Mouse (Mus musculus): ENCODE results near the gene Fasl. TPM values are rescaled to one million over a fixed set of nuclear protein-coding genes. Genes with fewer than 3 reads are reported as not detected.
A peak's percentile ranks its signal among the peaks of the same experiment; 100 is the strongest.

The Fasl gene
- polyA plus RNA-seq, 1 experiment from 2014 or later: not detected

DNA sequence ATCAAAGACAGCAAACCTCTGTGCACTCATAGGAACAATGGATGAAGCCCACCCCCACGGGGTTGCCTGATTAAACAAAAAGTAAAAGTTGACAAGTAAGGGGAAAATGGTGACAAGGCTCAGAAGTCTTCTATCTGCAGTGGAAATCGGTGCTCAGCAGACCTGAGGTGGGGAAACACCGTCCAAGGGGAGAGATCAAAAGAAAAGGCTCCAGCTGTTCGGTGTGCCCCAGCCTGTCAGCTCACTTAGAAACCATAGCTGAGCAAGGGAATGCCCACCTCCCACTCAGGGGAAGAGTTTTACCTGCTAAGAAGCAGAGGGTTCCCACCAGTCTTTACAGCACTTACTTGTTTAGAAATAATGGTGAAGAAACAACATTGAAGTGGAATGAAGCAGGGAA, 26.7 kb downstream of the Fasl start:
- no peak for ATAC-seq (ENCODE audit: insufficient read depth)
- no peak for DNase-seq
- 23% methylated on average over 4 of the region's 4 CpGs for WGBS

DNA sequence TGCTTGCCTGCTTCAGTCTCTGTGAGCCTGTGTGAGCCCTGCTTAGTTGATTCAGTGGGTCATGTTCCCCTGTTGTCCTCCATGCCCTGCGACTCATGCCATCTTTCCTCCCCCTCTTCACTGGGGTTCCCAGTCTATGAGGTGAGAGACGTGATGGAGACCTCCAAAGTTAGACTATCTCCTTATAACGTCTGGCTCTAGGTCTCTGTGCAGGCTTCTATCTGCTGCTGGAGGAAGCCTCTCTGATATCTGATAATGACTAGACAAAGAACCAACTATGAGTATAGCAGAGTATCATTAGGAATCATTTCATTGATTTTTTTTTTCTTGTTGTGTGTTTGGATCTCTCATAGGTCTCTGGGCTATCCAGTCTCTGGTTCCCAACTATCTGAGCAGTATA, 31.7 kb downstream of the Fasl start:
- Histone ChIP-seq H3K4me2 (no peak overlapping the region), H3K27me3 (ENCODE audit: insufficient read depth, low read length) (no peaks in the 10 kb centered on the region), H3K4me1 (ENCODE audit: insufficient read depth) (no peaks in the 10 kb centered on the region), H3K36me3 (ENCODE audit: insufficient read depth) (no peaks in the 10 kb centered on the region), H3K9me3 (ENCODE audit: low read depth, low read length) (no peaks in the 10 kb centered on the region), H3K27ac (ENCODE audit: low read depth) (no peak overlapping the region), H3K4me3 (ENCODE audit: low read depth, low read length) (no peak overlapping the region), H3K9ac (no peak overlapping the region)
- 80% methylated on average over 3 of the region's 3 CpGs for WGBS
- DNase-seq (no peak), ATAC-seq (ENCODE audit: insufficient read depth) (no peak)
- no peak for TF ChIP-seq CTCF (IDR thresholded peaks at IDR 0.05; ENCODE audit: low read depth)

More for the DNA sequence above, 26.7 kb downstream of the Fasl start:
- Histone ChIP-seq H3K9ac (no peak overlapping the region), H3K9me3 (ENCODE audit: low read depth, low read length) (no peaks in the 10 kb centered on the region), H3K4me2 (no peak overlapping the region), H3K27me3 (ENCODE audit: insufficient read depth, low read length) (no peaks in the 10 kb centered on the region), H3K27ac (ENCODE audit: low read depth) (no peak overlapping the region), H3K36me3 (ENCODE audit: insufficient read depth) (no peaks in the 10 kb centered on the region), H3K4me1 (ENCODE audit: insufficient read depth) (no peaks in the 10 kb centered on the region), H3K4me3 (ENCODE audit: low read depth, low read length) (no peak overlapping the region)
- no peak for TF ChIP-seq CTCF (IDR thresholded peaks at IDR 0.05; ENCODE audit: low read depth)

DNA sequence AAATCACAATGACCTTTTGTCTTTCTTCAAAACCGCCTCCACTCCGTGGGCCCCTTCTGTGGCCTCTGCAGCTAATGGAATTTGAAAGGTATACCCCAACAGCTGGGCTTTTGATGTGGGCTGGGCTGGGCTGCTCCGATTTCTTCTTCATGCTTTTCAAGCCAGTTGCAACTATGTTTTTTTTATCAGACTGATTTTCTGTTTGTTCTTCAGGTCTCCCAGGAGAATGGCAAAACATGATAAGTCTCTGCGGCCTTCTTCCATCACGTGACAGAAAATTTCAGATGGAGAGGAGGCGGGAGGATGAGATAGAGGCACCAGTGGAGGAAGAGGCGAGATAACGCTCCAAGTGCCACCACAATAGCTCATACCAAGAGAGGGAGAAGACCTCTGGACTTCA, 37.0 kb downstream of the Fasl start:
- H3K36me3 ChIP-seq (ENCODE audit: insufficient read depth): no peaks in the 10 kb centered on the region
- H3K27ac ChIP-seq (ENCODE audit: low read depth): no peak overlapping the region
- no peak for DNase-seq
- 47% methylated on average over 8 of the region's 8 CpGs for WGBS
- TF ChIP-seq CTCF (IDR thresholded peaks at IDR 0.05; ENCODE audit: low read depth): no peak
- no peaks in the 10 kb centered on the region for H3K9me3 ChIP-seq (ENCODE audit: low read depth, low read length)
- H3K4me1 ChIP-seq (ENCODE audit: insufficient read depth): no peaks in the 10 kb centered on the region
- no peaks in the 10 kb centered on the region for H3K27me3 ChIP-seq (ENCODE audit: insufficient read depth, low read length)
- H3K9ac ChIP-seq: no peak overlapping the region
- ATAC-seq (ENCODE audit: insufficient read depth): no peak
- no peak overlapping the region for H3K4me3 ChIP-seq (ENCODE audit: low read depth, low read length)
- no peak overlapping the region for H3K4me2 ChIP-seq

DNA sequence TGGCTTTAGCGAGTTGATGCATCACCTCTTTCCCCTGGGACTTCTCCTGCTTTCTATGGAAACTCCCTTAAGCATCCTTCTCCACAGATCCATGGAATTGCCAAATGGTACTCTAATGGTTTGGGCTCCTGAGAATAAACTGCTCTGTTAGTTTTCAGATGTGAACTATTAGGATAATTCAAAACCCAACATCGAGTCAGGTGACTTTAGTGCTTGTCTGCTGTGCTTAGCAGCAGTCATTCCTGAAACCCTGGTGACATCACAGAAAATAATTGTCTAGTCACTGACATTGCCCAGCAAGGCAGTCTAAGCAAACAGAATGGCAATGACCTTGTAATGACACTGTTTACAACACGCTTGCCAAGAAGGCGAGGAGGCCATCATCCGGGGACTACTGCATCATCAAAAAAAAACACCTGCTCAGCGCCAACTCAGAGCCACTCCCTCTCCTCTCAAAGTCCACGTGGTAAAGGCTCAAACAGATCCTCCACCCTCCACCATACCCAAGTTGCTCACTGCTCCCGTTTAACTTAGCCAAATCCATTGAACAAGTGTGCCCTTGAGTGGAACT, 37.7 kb downstream of the Fasl start:
- no peak overlapping the region for H3K4me3 ChIP-seq (ENCODE audit: low read depth, low read length)
- no peaks in the 10 kb centered on the region for H3K27me3 ChIP-seq (ENCODE audit: insufficient read depth, low read length)
- no peaks in the 10 kb centered on the region for H3K36me3 ChIP-seq (ENCODE audit: insufficient read depth)
- ATAC-seq (ENCODE audit: insufficient read depth) (no peak), DNase-seq (no peak)
- H3K4me2 ChIP-seq: no peak overlapping the region
- 54% methylated on average over 8 of the region's 8 CpGs for WGBS
- H3K9ac ChIP-seq: no peak overlapping the region
- no peak overlapping the region for H3K27ac ChIP-seq (ENCODE audit: low read depth)
- H3K4me1 ChIP-seq (ENCODE audit: insufficient read depth): no peaks in the 10 kb centered on the region
- H3K9me3 ChIP-seq (ENCODE audit: low read depth, low read length): no peaks in the 10 kb centered on the region
- TF ChIP-seq CTCF (IDR thresholded peaks at IDR 0.05; ENCODE audit: low read depth): no peak

DNA sequence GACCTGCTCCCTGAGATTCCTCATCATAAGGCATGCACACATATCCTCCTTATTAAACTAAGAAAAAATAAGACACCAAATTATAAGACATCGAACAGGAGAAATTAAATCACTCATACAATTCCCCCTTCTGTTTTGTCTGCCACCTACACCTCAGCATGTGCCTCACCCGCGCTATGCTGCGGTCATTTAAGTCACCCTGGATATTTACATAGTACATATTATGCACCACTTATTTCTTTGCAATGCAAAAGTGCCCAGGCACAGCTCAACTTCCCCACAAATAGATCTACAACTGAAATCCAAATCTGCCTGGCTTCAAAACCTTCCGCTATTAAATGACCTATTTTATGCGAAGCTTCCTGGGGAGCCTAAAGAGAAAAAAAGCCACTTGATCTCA, 39.6 kb downstream of the Fasl start:
- Histone ChIP-seq H3K4me2 (no peak overlapping the region), H3K27me3 (ENCODE audit: insufficient read depth, low read length) (no peaks in the 10 kb centered on the region), H3K36me3 (ENCODE audit: insufficient read depth) (no peaks in the 10 kb centered on the region), H3K27ac (ENCODE audit: low read depth) (no peak overlapping the region), H3K9me3 (ENCODE audit: low read depth, low read length) (no peaks in the 10 kb centered on the region), H3K9ac (no peak overlapping the region), H3K4me3 (ENCODE audit: low read depth, low read length) (no peak overlapping the region), H3K4me1 (ENCODE audit: insufficient read depth) (no peaks in the 10 kb centered on the region)
- whole genome bisulfite sequencing: 78% methylated on average over 6 of the region's 6 CpGs
- DNase-seq (no peak), ATAC-seq (ENCODE audit: insufficient read depth) (no peak)
- TF ChIP-seq CTCF (IDR thresholded peaks at IDR 0.05; ENCODE audit: low read depth): no peak

DNA sequence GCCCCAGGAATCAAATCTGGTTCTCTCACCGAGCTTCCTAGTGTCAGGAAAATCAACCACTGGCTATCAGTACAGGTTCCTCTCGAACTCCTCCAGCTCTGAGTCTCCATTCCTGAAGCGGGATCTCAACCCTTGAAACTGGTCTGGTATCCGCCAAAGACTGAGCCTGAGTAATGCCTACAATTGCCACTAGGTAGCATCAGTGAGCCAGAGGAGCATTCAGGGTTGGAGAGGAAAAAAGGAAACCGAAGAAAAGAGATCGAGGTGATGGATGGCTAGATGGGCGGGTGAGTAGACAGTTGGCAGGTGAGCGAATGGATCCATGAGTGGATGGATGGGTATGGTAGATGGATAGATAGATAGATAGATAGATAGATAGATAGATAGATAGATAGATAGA, 40.2 kb downstream of the Fasl start:
- Histone ChIP-seq H3K27me3 (ENCODE audit: insufficient read depth, low read length) (no peaks in the 10 kb centered on the region), H3K9ac (no peak overlapping the region), H3K4me3 (ENCODE audit: low read depth, low read length) (no peak overlapping the region), H3K9me3 (ENCODE audit: low read depth, low read length) (no peaks in the 10 kb centered on the region), H3K36me3 (ENCODE audit: insufficient read depth) (no peaks in the 10 kb centered on the region), H3K4me1 (ENCODE audit: insufficient read depth) (no peaks in the 10 kb centered on the region), H3K27ac (ENCODE audit: low read depth) (no peak overlapping the region), H3K4me2 (no peak overlapping the region)
- DNase-seq: peak; percentile 78
- ATAC-seq (ENCODE audit: insufficient read depth): 0 out of 2 replicates have a peak, but pooled peaks have one; percentile 33
- peak; percentile 89 for TF ChIP-seq CTCF (IDR thresholded peaks at IDR 0.05; ENCODE audit: low read depth)
- 23% methylated on average over 8 of the region's 8 CpGs for WGBS

DNA sequence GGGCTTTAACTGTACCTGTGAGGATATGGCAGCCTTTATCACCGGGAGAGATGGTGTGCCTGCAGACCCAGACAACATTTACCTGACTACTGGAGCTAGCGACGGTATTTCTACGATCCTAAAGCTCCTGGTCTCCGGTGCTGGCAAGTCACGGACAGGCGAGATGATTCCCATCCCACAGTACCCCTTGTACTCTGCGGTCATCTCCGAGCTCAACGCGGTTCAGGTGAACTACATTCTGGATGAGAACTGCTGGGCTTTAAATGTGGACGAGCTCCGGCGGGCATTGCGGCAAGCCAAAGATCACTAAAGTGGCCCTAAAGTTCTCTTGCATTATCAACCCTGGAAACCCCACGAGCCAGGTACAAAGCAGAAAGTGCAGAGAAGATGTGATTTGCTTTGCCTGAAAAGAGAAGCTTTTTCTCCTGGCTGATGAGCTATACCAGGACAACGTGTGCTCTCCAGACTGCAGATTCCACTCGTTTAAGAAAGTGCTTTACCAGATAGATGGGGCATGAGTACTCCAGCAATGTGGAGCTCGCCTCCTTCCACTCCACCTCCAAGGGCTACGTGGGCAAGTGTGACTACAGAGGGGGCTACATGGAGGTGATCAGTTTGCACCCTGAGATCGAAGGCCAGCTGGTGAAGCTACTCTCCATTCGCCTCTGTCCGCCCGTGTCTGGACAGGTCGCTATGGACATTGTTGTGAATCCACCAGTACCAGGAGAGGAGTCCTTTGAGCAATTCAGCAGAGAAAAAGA, 41.6 kb downstream of the Fasl start:
- 76% methylated on average over 25 of the region's 25 CpGs for WGBS
- H3K27ac ChIP-seq (ENCODE audit: low read depth): no peak overlapping the region
- H3K27me3 ChIP-seq (ENCODE audit: insufficient read depth, low read length): no peaks in the 10 kb centered on the region
- H3K9me3 ChIP-seq (ENCODE audit: low read depth, low read length): no peaks in the 10 kb centered on the region
- TF ChIP-seq CTCF (IDR thresholded peaks at IDR 0.05; ENCODE audit: low read depth): no peak
- H3K9ac ChIP-seq: no peak overlapping the region
- DNase-seq (no peak), ATAC-seq (ENCODE audit: insufficient read depth) (no peak)
- H3K4me2 ChIP-seq: no peak overlapping the region
- H3K36me3 ChIP-seq (ENCODE audit: insufficient read depth): no peaks in the 10 kb centered on the region
- H3K4me3 ChIP-seq (ENCODE audit: low read depth, low read length): no peak overlapping the region
- H3K4me1 ChIP-seq (ENCODE audit: insufficient read depth): no peaks in the 10 kb centered on the region

All from lung, embryonic 14.5 days (tissue).